Mouse (Mus musculus): ENCODE data around the gene Tnip2.

The Tnip2 gene

DNA sequence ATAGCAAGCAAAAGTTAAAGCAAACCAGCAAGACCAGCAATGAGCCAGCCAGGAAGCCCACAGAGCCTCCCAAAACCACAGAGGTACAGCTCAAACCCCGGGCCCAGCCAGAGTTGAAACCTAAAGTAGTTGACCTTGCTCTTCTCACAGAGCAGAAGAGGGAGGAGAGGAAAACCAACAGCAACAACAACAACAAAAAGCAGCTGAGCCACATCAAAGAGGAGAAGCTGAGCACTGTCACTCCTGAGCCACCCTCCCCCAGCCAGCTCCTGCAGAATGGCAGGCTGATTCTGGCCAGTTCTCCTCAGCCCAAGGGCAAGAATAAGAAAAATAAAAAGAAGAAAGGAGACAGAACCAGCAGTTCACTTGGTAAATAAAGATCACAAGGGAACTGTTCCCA, 47.7 kb downstream of the Tnip2 start:
- no peak for DNase-seq (ENCODE audit: low read depth in 1 of 2, low spot score in 2 of 2)

DNA sequence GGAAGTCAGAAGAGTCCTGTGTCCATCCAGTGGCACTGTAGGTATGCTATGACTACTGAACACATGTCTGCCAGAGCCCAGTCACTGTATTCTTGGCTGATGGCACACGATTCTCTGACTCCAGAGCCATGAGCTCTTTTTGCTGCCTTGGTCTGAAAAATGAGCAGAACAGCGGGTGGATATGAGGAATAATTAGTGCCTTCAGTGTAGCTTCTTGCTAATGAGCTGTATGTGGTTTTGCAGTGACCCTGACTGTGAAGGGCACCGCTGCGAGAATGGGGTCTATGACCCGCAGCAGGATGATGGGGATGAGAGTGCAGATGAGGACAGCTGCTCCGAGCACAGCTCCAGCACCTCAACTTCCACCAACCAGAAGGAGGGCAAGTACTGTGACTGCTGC, 52.0 kb downstream of the Tnip2 start:
- no peak for DNase-seq (ENCODE audit: low read depth in 1 of 2, low spot score in 2 of 2)

DNA sequence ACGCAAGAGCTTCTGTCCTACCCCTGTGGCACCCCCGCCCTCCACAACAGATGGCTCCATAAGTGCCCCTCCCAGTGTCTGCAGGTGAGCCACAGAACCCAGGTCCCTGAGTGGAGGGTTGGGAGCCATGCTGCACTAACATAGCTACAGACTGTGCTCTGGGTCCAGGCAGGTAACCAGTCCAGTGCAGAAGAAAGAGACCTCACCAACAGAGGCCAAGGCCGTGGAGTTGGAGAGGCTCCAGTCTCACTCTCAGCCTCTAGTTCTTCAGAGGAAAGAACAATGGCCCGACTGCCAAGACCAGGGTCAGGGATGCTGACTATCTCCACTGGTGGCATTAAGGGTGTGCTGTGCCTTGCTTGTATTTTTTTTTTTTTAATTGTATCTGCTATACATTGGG, 52.5 kb downstream of the Tnip2 start:
- no peak for DNase-seq (ENCODE audit: low read depth in 1 of 2, low spot score in 2 of 2)

DNA sequence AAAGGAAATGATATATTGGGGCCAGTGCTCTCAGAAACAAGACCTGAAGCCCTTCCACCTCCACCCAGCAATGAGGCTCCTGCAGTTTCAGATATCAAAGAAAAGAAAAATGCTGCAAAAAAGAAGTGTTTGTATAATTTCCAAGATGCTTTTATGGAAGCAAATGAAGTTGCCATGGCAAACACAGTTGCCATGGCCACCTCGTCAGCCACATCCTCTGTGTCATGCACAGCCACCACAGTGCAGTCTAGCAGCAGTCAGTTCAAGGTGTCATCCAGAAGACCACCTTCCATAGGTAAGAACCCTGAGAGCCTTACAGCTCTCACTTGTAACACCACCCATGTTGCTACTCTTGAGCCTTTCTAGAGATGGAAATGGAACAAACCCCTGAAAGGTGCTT, 54.8 kb downstream of the Tnip2 start:
- no peak for DNase-seq (ENCODE audit: low read depth in 1 of 2, low spot score in 2 of 2)

- DNase-seq (ENCODE audit: low read depth in 1 of 2, low spot score in 2 of 2), result no peak
Measured at GRCm38 (mm10) chr5:34446207-34446606, 67.6 kb downstream of the Tnip2 start.

Measured in monocyte, adult 2 months (primary cell).